Mouse (Mus musculus): ENCODE measurements around the gene A730049H05Rik. TPM values are rescaled to one million over a fixed set of nuclear protein-coding genes. Genes with fewer than 3 reads are reported as not detected.

The A730049H05Rik gene
- polyA plus RNA-seq, 1 experiment, result not detected

DNA sequence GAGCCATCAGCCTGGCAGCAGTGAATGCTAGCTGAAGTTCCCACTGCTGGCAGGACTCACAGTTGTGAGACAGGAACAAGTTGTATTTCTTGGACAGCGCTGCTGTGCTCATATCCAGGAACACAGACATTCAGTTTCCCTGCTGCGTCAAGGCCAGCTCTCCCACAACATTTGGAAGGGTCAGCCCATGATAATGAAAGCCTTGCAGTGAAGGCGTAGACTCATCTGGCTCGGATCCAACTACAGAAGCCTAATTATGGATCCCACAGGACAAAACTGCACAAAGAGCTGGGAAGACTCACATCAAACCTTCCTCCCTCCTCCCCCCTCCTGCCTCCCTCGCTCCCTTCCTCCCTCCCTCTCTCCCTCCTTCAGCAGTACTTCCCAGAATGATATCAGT lies 34.0 kb downstream of the A730049H05Rik start:
- no peaks in the 10 kb centered on the region for H3K36me3 ChIP-seq (replicated peaks; ENCODE audit: low read length)
- H3K4me3 ChIP-seq (replicated peaks), result no peak overlapping the region
- H3K27me3 ChIP-seq (replicated peaks), result no peaks in the 10 kb centered on the region
- 0 out of 2 replicates have a peak, but pooled peaks cover 5% of the 10 kb centered on the region for H3K9me3 ChIP-seq
- H3K4me1 ChIP-seq, result no peaks in the 10 kb centered on the region
- TF ChIP-seq FLI1 (IDR thresholded peaks at IDR 0.05; ENCODE audit: low read length), result no peak
- TF ChIP-seq GATA1 (IDR thresholded peaks at IDR 0.05; ENCODE audit: borderline replicate concordance, low read length), result no peak

DNA sequence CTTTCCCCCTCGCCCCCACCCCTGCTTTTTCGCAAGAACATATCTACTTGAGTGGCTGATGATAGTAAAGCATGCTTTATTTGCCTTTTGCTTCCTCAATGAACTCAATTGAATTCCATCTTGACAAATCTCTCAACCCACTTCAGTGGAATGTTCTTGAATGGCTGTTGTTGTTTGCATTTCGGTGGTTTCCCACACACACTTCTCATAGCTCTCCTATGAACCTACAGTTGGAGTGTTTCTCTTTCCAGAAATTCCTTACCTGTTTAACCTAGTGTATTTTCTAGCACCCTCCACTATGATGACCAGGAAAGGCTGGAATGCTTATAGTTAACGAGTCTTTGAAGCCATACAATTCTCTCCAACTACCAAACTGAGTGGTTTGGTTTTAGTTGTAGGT lies 38.6 kb downstream of the A730049H05Rik start:
- TF ChIP-seq FLI1 (IDR thresholded peaks at IDR 0.05; ENCODE audit: low read length), result no peak
- no peak for TF ChIP-seq GATA1 (IDR thresholded peaks at IDR 0.05; ENCODE audit: borderline replicate concordance, low read length)
- no peak overlapping the region for H3K4me3 ChIP-seq (replicated peaks)
- peaks cover 17% of the 10 kb centered on the region; the same call in 1 of the 2 replicates for H3K9me3 ChIP-seq
- no peaks in the 10 kb centered on the region for H3K4me1 ChIP-seq
- H3K27me3 ChIP-seq (replicated peaks), result no peaks in the 10 kb centered on the region
- no peaks in the 10 kb centered on the region for H3K36me3 ChIP-seq (replicated peaks; ENCODE audit: low read length)

DNA sequence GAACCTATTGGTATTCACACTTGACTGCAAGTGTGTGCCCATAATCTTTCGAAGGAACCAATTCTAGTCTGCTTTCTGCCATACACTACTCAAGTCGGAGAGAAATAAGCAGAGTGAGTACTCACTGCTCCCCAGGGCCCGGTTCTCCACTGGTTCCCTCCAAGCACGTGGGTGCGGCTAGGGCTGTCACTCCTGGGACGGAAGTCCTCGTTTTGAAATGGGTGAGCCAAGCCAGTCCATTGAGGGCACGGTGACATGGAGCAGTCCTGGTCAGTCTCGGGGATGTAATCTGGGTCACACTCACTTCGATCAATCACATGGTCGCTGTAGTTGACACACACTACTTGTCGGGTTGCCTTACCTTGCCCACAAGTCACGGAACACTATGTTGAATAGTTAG lies 41.5 kb downstream of the A730049H05Rik start:
- Histone ChIP-seq H3K4me1 (no peaks in the 10 kb centered on the region), H3K36me3 (replicated peaks; ENCODE audit: low read length) (no peaks in the 10 kb centered on the region), H3K9me3 (peaks cover 21% of the 10 kb centered on the region; the same call in 1 of the 2 replicates), H3K27me3 (replicated peaks) (no peaks in the 10 kb centered on the region), H3K4me3 (replicated peaks) (no peak overlapping the region)
- no peak for TF ChIP-seq FLI1 (IDR thresholded peaks at IDR 0.05; ENCODE audit: low read length)

DNA sequence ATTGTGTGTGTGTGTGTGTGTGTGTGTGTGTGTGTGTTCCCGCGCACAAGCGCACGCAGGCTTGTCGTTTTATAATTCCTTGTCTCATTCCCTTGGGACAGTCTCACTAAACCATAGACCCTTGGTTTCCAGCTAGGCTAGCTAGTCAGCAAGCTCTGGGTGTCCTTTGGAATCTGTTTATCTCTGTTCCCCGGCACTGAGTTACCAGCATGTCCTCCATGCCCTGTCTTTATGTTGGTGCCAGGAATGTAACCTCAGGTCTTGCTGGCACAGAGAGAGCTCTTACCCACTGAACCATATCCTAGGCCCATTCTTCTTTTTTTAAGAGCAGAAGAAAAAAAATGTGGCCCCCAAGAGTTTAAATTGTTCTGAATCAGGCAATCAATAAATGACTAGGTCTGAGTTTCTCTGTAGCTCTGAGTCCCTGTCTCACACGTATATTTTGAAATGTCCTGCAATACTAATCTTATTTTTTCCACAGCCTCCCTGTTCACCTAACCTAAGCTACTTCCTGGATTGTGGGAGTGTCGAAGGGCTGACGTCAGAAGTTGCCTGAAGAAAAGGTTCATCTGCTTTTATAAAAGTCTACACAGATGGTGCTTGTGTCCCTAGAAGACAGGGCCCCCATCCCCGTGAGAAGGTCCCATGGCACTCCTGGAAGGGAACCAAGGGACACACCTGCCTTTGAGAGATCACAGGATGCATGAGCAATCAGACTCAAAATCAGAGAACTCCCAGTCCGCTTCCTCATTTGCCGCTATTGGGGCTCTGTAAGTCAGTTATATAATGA lies 42.6 kb downstream of the A730049H05Rik start:
- Histone ChIP-seq H3K36me3 (replicated peaks; ENCODE audit: low read length) (no peaks in the 10 kb centered on the region), H3K27me3 (replicated peaks) (no peaks in the 10 kb centered on the region), H3K4me3 (replicated peaks) (no peak overlapping the region), H3K9me3 (peaks cover 21% of the 10 kb centered on the region; the same call in 1 of the 2 replicates), H3K4me1 (no peaks in the 10 kb centered on the region)
- TF ChIP-seq FLI1 (IDR thresholded peaks at IDR 0.05; ENCODE audit: low read length) (no peak), GATA1 (IDR thresholded peaks at IDR 0.05; ENCODE audit: borderline replicate concordance, low read length) (no peak)

DNA sequence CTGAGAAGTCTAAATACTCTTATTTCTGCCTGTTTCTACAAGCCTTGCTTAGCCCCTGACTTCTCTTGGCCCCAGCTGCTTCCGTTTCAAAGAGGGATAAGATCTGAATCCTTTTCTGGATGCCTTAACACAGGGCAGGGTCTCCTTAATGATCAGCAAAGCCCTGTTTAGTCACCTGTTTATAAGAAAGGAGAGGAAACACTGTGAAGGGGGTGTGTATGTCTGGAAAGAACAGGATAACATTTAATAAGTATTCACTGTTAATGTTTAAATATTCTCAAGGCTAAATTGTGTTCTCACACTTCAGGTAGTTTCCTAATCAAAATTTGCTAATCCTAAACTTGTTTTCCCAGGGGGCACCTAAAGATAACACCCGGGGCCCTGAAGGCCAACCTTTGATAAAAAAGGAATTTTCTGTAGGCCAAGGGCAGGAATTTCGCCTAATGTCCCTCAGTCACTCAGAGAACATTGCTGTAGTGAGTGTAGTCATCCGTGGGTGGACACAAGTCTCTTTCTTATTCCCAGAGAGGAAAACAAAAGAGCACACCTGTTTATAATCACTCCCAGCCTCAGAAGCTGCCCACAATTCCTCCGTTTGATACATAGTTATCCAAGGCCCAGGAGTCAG lies 44.1 kb downstream of the A730049H05Rik start:
- Histone ChIP-seq H3K4me3 (replicated peaks) (no peak overlapping the region), H3K36me3 (replicated peaks; ENCODE audit: low read length) (no peaks in the 10 kb centered on the region), H3K9me3 (peaks cover 16% of the 10 kb centered on the region; the same call in 1 of the 2 replicates), H3K4me1 (no peaks in the 10 kb centered on the region), H3K27me3 (replicated peaks) (no peaks in the 10 kb centered on the region)
- no peak for TF ChIP-seq FLI1 (IDR thresholded peaks at IDR 0.05; ENCODE audit: low read length)
- TF ChIP-seq GATA1 (IDR thresholded peaks at IDR 0.05; ENCODE audit: borderline replicate concordance, low read length), result no peak

DNA sequence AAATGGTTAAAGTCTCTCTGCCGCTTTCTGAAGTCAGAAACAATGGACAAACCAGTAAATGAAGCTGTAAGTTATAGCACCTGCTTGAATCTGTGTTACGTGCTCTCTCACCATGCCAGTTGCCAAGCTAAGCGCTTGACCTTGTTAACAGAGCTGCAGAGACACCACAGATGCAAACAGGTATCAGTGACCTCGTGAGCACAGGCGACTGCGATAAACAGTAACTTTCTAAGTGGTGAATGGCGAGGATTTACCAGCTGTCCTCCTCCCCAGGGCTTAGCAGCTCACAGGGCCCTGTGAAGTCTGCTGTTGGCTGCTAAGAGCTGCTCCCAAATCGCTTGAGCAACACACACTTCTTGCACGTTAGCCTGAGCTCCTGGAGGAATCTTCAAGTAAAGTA lies 46.3 kb downstream of the A730049H05Rik start:
- no peak overlapping the region for H3K4me3 ChIP-seq (replicated peaks)
- H3K27me3 ChIP-seq (replicated peaks), result no peaks in the 10 kb centered on the region
- no peak for TF ChIP-seq FLI1 (IDR thresholded peaks at IDR 0.05; ENCODE audit: low read length)
- TF ChIP-seq GATA1 (IDR thresholded peaks at IDR 0.05; ENCODE audit: borderline replicate concordance, low read length), result no peak
- H3K36me3 ChIP-seq (replicated peaks; ENCODE audit: low read length), result no peaks in the 10 kb centered on the region
- H3K4me1 ChIP-seq, result no peaks in the 10 kb centered on the region
- peaks cover 10% of the 10 kb centered on the region; the same call in 1 of the 2 replicates for H3K9me3 ChIP-seq

DNA sequence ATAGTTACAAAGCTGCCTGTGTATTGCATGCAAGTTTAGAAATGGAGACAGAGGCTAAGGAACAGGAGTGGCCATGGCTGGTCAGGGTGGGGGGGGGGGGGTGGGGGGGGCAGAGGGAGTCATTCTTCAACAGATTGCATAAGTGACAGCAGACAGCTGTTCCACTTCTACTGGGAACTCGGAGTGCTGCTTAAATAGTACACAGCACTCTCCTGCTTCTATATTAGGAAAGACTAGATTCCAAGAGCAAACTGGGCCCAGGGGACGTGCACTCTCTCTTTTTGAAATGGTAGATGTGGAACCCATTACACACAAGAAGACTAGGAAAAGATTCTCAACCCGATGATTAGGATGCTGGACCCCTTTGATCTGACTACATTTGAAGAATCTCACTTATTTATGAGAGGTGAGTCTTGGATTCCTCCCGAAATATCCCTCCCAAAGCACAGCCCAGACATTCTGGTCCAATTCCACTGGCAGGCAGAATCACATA lies 52.9 kb downstream of the A730049H05Rik start, which contains the start of gene Gm15737:
Gm15737 (plus strand) TSS at position 269 of the 493 bp plus-strand sequence.
- Histone ChIP-seq H3K27me3 (replicated peaks) (no peaks in the 10 kb centered on the region), H3K4me1 (no peaks in the 10 kb centered on the region), H3K4me3 (replicated peaks) (no peak within 1 kb of the TSS), H3K9me3 (peaks cover 17% of the 10 kb centered on the region), H3K36me3 (replicated peaks; ENCODE audit: low read length) (no peaks in the 10 kb centered on the region)
- no peak for TF ChIP-seq GATA1 (IDR thresholded peaks at IDR 0.05; ENCODE audit: borderline replicate concordance, low read length)
- no peak for TF ChIP-seq FLI1 (IDR thresholded peaks at IDR 0.05; ENCODE audit: low read length)

DNA sequence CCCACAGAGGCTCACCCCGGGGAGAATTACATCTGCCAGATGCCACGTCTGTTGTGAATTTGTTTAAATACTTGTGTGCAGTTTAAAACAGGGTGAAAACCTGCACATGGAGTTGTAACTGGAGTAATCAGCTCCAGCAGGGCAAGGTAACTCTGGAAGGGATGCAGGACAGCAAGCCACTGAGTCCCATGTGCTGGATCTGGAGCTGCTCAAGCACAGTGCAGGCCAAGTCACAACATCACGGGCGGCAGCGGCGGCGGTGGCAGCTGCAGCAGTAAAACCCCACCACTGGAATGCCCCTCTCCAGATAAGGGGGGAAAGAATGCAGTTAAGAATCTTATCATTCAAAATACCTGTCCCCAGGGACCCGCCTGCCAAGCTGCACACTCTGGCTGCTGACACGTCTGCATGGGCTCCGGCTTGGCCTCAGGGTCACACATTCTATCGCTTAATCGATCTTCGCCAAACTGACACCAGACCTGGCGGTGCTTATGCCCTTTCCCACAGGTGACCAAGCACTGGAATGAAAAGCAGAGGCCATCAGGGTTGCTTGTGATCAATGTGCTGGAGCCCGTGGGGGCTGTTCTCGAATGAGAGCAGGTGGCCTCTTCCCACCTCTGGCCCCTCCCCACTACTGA lies 53.4 kb downstream of the A730049H05Rik start:
- TF ChIP-seq FLI1 (IDR thresholded peaks at IDR 0.05; ENCODE audit: low read length), result no peak
- TF ChIP-seq GATA1 (IDR thresholded peaks at IDR 0.05; ENCODE audit: borderline replicate concordance, low read length), result no peak
- Histone ChIP-seq H3K36me3 (replicated peaks; ENCODE audit: low read length) (no peaks in the 10 kb centered on the region), H3K9me3 (peaks cover 17% of the 10 kb centered on the region)

DNA sequence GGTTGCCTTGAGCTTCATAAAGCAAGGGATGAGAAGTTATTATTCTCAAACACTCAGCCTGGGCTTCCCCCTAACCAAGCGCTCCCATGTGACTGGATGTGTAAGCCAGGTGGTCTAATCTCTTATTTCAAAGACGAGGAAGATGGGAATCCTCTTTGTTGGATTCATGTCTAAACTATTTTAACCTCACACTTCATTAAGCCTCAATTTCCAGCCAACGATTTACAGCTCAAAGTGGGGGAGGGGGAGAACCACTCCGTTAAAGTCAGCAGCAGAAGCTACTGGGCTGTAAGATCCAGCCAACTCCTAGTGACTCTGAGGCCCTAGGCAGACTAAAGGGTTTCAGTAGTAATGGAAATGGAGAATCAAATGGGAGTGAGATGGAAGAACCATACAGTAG lies 55.5 kb downstream of the A730049H05Rik start:
- Histone ChIP-seq H3K9me3 (peaks cover 18% of the 10 kb centered on the region), H3K27me3 (replicated peaks) (no peaks in the 10 kb centered on the region), H3K4me1 (no peaks in the 10 kb centered on the region), H3K36me3 (replicated peaks; ENCODE audit: low read length) (no peaks in the 10 kb centered on the region), H3K4me3 (replicated peaks) (no peak overlapping the region)
- no peak for TF ChIP-seq GATA1 (IDR thresholded peaks at IDR 0.05; ENCODE audit: borderline replicate concordance, low read length)
- TF ChIP-seq FLI1 (IDR thresholded peaks at IDR 0.05; ENCODE audit: low read length), result no peak

More for the DNA sequence above, 53.4 kb downstream of the A730049H05Rik start:
- Histone ChIP-seq H3K4me3 (replicated peaks) (no peak overlapping the region), H3K27me3 (replicated peaks) (no peaks in the 10 kb centered on the region), H3K4me1 (no peaks in the 10 kb centered on the region)

All from megakaryocyte, embryonic 14.5 days (primary cell).